Mouse (Mus musculus) heart, embryonic 14.5 days (tissue): ENCODE data around the gene Kctd8. TPM values are rescaled to one million over a fixed set of nuclear protein-coding genes. Genes with fewer than 3 reads are reported as not detected.

Experiments
- ATAC-seq: fragments of 200-750 bp; cut with Nextera tagmentation; 2 replicates; pipeline ENCODE4 v1.8.0; 2017; ENCODE audit warnings: low read depth, moderate TSS enrichment; ENCODE audit not compliant: insufficient number of reproducible peaks, insufficient read depth, low FRiP score
- H3K27ac ChIP-seq, 2 experiments: fragments of 200-500 bp in 1 of 2; fragments of 300-500 bp in 1 of 2; sonication (generic) in 1 of 2; replicated peaks in 1 of 2; 2 replicates each; pipeline ENCODE4 v1.5.1; 2012 to 2014; ENCODE audit warnings: low read depth in 2 of 2, low read length in 2 of 2, control low read depth in 1 of 2, mild to moderate bottlenecking in 1 of 2, mixed read lengths in 1 of 2; ENCODE audit not compliant: control insufficient read depth in 1 of 2, insufficient read depth in 1 of 2
- H3K27me3 ChIP-seq: fragments of 300-500 bp; sonication (generic); 2 replicates; pipeline ENCODE4 v1.6.1; 2014; ENCODE audit warnings: mild to moderate bottlenecking, low read length, control low read depth; ENCODE audit not compliant: control insufficient read depth, insufficient read depth
- H3K36me3 ChIP-seq: fragments of 300-500 bp; sonication (generic); 2 replicates; pipeline ENCODE4 v1.6.1; 2014; ENCODE audit warnings: mild to moderate bottlenecking, control low read depth, low read length, mixed read lengths; ENCODE audit not compliant: control insufficient read depth, insufficient read depth
- H3K4me1 ChIP-seq, 2 experiments: fragments of 200-500 bp in 1 of 2; fragments of 300-500 bp in 1 of 2; sonication (generic) in 1 of 2; 2 replicates each; pipeline ENCODE4 v1.6.1; 2012 to 2014; ENCODE audit warnings: low read length in 2 of 2, control low read depth in 1 of 2, mixed read lengths in 1 of 2; ENCODE audit not compliant: control insufficient read depth in 2 of 2, insufficient read depth in 2 of 2
- H3K4me2 ChIP-seq: fragments of 300-500 bp; sonication (generic); 2 replicates; pipeline ENCODE4 v1.6.1; 2014; ENCODE audit warnings: mild to moderate bottlenecking, low read length
- H3K4me3 ChIP-seq, 2 experiments: fragments of 200-500 bp in 1 of 2; fragments of 300-500 bp in 1 of 2; sonication (generic) in 1 of 2; 2 replicates each; pipeline ENCODE4 v1.5.1; 2012 to 2014; ENCODE audit warnings: low read length in 2 of 2, mild to moderate bottlenecking in 2 of 2, control low read depth in 1 of 2, low read depth in 1 of 2, moderate library complexity in 1 of 2; ENCODE audit not compliant: control insufficient read depth in 1 of 2, insufficient read depth in 1 of 2
- H3K9ac ChIP-seq: fragments of 300-500 bp; sonication (generic); 2 replicates; pipeline ENCODE4 v1.6.1; 2014; ENCODE audit warnings: mild to moderate bottlenecking, low read length
- H3K9me3 ChIP-seq: fragments of 300-500 bp; sonication (generic); 2 replicates; pipeline ENCODE4 v1.6.1; 2016; ENCODE audit warnings: low read length, control low read depth; ENCODE audit not compliant: control insufficient read depth
- WGBS: fragments of 180-500 bp; shearing (Covaris S2); extraction: QIAGEN DNeasy Blood & Tissue Kit; methylation state at CpG from one replicate; pipeline ENCODE4 v1.1.7; 2014; 5-methylcytosine and 5-hydroxymethylcytosine counted together
- polyA plus RNA-seq: library from polyadenylated mRNA; unstranded; fragments of >200 nt; fragmentation: Nextera tagmentation; extraction: Ambion mirVana; gene quantifications from 2 replicates; pipeline ENCODE4 v1.2.1, GENCODE M21; 2014

Kctd8 gene
- polyA plus RNA-seq, 1 experiment from 2014 or later: 1.7 TPM

DNA sequence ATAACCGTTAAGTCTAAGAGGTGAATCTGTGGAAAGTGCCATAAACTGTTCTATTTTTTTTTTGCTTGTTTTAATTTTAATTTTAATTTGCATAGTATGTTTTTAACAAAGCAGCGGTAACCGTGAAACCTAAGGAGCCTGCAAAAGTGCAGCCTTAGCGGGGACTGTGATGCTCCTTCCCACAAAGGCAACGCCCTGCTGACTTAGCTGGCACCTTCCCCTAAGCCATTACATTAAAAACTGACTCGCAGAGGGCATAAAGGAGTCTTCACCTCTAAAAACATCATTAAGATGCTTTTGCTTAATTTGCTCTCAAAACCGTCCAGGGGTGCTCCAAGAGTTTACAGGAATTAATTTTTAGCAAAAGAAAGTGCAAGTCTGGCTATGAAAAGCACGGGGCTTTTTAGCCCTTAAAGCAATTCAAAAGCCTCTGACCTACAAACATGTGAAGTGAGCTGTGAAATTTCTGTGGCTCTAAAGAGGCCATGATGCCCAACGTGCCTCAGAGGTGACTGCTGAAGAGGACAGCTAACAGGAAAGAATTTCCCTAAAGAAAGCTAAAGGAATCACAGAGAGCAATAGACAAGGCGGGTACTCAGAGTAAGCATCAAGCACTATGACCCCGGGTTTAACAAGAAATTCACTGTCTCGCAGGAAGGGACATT is 16.8 kb downstream of the Kctd8 start:
- Histone ChIP-seq H3K27ac (no peak overlapping the region), H3K27me3 (no peaks in the 10 kb centered on the region), H3K4me2 (no peak overlapping the region), H3K4me1 (no peaks in the 10 kb centered on the region), H3K9me3 (no peaks in the 10 kb centered on the region), H3K36me3 (no peaks in the 10 kb centered on the region), H3K4me3 (no peak overlapping the region), H3K9ac (no peak overlapping the region)
- 64% methylated on average over 12 of the region's 12 CpGs for WGBS
- no peak for ATAC-seq

DNA sequence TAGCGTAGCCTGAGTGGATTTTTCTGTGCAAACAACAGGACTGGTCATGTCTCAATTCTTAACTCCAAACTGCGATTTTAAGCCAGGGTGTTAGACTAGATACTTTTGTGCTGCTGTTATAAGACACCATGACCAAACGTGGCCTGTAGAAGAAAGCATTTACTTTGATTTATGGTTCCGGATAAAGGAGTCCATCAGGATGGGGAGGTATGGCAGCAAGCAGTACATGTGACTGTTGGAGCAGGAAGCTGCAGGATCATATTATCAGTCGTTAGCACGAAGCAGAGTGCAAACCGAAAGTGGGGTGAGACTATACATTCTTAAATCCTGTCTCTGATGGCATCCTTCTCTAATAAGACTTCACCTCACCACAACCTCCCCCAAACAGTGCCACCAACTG is 28.9 kb downstream of the Kctd8 start:
- WGBS: 73% methylated on average over 7 of the region's 7 CpGs
- Histone ChIP-seq H3K27me3 (no peaks in the 10 kb centered on the region), H3K36me3 (no peaks in the 10 kb centered on the region), H3K4me1 (no peaks in the 10 kb centered on the region), H3K27ac (no peak overlapping the region), H3K9ac (no peak overlapping the region), H3K4me2 (no peak overlapping the region), H3K9me3 (0 out of 2 replicates have a peak, but pooled peaks cover 2% of the 10 kb centered on the region), H3K4me3 (no peak overlapping the region)
- no peak for ATAC-seq

DNA sequence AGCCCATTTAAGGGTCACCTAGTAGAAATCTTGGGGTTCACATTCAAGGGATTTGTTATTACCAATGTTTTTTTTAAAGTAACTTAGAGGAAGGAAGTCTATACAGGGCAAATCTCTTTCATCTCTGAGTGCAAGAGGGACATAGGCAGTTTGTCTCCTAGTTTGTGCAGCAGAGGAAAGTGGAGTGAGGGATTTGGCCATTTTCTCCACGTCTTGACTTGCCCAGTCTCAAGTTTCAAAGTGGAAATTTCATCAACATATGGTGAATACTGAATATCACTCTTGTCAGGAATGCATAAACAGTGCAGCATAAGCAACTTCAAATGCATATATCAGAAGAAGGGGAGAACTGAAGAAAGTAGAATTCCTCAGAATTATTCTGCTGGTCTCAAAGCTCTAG is 39.8 kb downstream of the Kctd8 start:
- no peaks in the 10 kb centered on the region for H3K27me3 ChIP-seq
- no peak overlapping the region for H3K9ac ChIP-seq
- H3K36me3 ChIP-seq: no peaks in the 10 kb centered on the region
- 23% methylated on average over 1 of the region's 1 CpGs for WGBS
- H3K4me3 ChIP-seq: no peak overlapping the region
- no peak overlapping the region for H3K27ac ChIP-seq
- H3K4me1 ChIP-seq: no peaks in the 10 kb centered on the region
- H3K4me2 ChIP-seq: no peak overlapping the region
- H3K9me3 ChIP-seq: no peaks in the 10 kb centered on the region
- ATAC-seq: no peak

DNA sequence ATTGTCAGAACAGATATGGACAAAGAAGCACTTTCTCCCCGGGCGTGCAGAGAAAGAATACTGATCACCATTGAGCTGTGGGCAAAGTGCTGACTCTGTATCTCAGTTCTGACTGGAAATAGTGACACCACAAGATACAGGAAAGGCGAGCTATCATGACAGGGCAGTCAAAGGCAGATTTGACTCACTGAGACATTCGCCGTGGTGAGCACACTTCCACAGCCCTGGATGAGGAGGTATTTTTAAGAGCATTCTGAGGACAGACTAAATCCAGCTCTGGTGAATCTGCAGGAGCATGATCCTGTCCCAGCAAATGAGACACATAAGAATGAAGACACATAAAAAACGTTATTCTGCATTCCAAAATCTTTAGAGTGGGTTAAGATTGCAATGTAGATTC is 49.1 kb downstream of the Kctd8 start:
- 38% methylated on average over 6 of the region's 6 CpGs for whole genome bisulfite sequencing
- Histone ChIP-seq H3K4me1 (no peaks in the 10 kb centered on the region), H3K9me3 (no peaks in the 10 kb centered on the region), H3K4me3 (no peak overlapping the region), H3K9ac (no peak overlapping the region), H3K27ac (no peak overlapping the region), H3K36me3 (no peaks in the 10 kb centered on the region), H3K4me2 (no peak overlapping the region), H3K27me3 (no peaks in the 10 kb centered on the region)
- no peak for ATAC-seq

DNA sequence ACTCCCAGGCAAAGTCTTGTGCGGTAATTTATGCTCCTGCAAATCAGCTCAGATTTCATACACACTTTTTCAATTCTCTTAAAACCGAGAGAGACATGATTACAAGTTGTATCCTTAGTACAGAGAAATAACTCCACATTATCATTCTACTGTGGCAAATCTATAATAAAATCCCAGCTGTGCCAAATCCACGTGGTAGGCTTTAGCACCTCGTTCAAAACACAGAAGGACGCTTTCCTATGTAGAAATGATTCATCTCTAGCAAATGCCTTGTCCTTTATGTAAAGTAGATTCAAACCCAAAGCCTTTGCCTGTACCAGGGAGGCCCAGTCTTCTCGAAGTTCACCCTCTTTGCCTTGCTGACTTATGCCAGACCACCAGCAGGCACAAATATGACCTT is 57.1 kb downstream of the Kctd8 start:
- no peaks in the 10 kb centered on the region for H3K36me3 ChIP-seq
- ATAC-seq: no peak
- H3K4me3 ChIP-seq: no peak overlapping the region
- 71% methylated on average over 6 of the region's 6 CpGs for WGBS
- no peaks in the 10 kb centered on the region for H3K27me3 ChIP-seq
- no peak overlapping the region for H3K4me2 ChIP-seq
- H3K9ac ChIP-seq: no peak overlapping the region
- no peaks in the 10 kb centered on the region for H3K9me3 ChIP-seq
- no peaks in the 10 kb centered on the region for H3K4me1 ChIP-seq
- no peak overlapping the region for H3K27ac ChIP-seq

DNA sequence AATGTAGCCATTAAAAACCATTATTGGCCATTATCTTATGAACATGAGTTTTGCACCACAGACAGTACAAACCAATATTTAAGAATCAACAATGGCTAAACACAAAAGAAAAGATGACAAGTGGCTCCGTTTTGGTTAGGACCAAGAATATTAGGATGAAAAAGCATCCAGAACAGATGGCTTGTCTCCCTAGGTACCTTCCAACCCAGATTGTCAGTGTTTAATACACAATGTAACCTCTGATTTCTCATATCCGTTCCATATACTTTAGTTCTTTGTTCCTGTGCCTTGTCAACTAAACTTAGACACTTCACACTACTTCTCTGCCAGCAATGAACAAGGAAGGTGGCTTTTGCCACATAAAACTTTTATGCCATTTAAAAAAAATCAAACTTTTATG is 89.1 kb downstream of the Kctd8 start:
- WGBS: 75% methylated on average over 2 of the region's 2 CpGs
- H3K9ac ChIP-seq: no peak overlapping the region
- H3K4me2 ChIP-seq: no peak overlapping the region
- H3K27ac ChIP-seq: no peak overlapping the region
- no peaks in the 10 kb centered on the region for H3K36me3 ChIP-seq
- H3K9me3 ChIP-seq: no peaks in the 10 kb centered on the region
- no peaks in the 10 kb centered on the region for H3K4me1 ChIP-seq
- H3K27me3 ChIP-seq: no peaks in the 10 kb centered on the region
- no peak overlapping the region for H3K4me3 ChIP-seq
- no peak for ATAC-seq

DNA sequence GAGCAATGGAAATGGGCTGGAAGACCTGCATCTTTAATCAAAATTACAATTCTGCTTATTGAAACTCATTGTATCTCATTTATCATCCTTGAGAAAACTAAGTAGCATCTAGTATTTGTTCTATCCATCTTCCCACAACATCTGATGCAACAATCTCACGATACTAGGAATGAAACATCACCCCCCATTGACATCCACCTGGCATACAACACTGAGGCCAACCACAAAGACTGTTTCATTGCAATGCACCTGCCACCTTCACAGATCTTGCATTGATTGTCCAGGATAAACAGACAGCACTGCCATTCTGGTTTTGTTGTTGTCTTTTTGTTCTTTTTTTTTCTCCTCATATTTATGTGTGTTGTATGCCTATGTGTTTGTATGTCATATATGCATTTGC is 99.5 kb downstream of the Kctd8 start:
- Histone ChIP-seq H3K4me1 (no peaks in the 10 kb centered on the region), H3K36me3 (no peaks in the 10 kb centered on the region), H3K27ac (no peak overlapping the region), H3K9ac (no peak overlapping the region), H3K4me2 (no peak overlapping the region), H3K4me3 (no peak overlapping the region), H3K9me3 (no peaks in the 10 kb centered on the region), H3K27me3 (no peaks in the 10 kb centered on the region)
- WGBS: 65% methylated on average over 1 of the region's 1 CpGs
- ATAC-seq: no peak

DNA sequence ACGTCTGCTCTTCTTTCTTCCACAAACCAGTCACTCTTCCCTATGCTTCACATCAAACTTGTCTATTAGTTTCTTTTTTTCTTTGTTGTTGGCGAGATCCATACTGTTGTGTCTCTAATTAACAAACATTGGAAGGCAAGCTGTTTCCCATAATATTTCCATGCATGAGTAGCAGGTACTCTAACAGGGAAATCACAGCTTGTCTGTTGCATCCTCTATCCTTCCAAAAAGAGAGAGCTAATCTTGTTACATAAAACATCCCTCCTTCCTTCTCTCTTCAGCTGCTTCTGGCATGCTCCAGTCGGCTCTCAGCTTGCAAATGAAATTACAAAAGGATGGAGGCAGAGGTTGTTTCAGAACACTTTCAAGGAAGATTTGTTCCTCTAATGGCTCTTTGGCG is 107.9 kb downstream of the Kctd8 start:
- H3K27ac ChIP-seq: no peak overlapping the region
- no peaks in the 10 kb centered on the region for H3K36me3 ChIP-seq
- H3K4me2 ChIP-seq: no peak overlapping the region
- no peak overlapping the region for H3K4me3 ChIP-seq
- no peak overlapping the region for H3K9ac ChIP-seq
- ATAC-seq: no peak
- no peaks in the 10 kb centered on the region for H3K4me1 ChIP-seq
- H3K27me3 ChIP-seq: no peaks in the 10 kb centered on the region
- WGBS: 58% methylated on average over 4 of the region's 4 CpGs
- H3K9me3 ChIP-seq: no peaks in the 10 kb centered on the region
